Mouse (Mus musculus) forebrain, postnatal 0 days (tissue): ENCODE measurements around the gene Pde4d. TPM values are rescaled to one million over a fixed set of nuclear protein-coding genes. Genes with fewer than 3 reads are reported as not detected.

Experiments used
- ATAC-seq: fragments of 200-750 bp; cut with Nextera tagmentation; 2 replicates; pipeline ENCODE4 v1.8.0; 2017; ENCODE audit warnings: mild to moderate bottlenecking, moderate library complexity
- DNase-seq: peaks from one replicate; pipeline ENCODE4 v3.0.0-alpha.2; 2015
- H3K27ac ChIP-seq: fragments of 300-500 bp; sonication (generic); 2 replicates; pipeline ENCODE4 v1.5.1; 2014; ENCODE audit warnings: low read depth, mild to moderate bottlenecking, antibody characterized with exemption, low read length, moderate library complexity, mixed read lengths
- H3K27me3 ChIP-seq: fragments of 300-500 bp; sonication (generic); 2 replicates; pipeline ENCODE4 v1.6.1; 2014; ENCODE audit warnings: mild to moderate bottlenecking, low read length, mixed read lengths; ENCODE audit not compliant: insufficient read depth
- H3K36me3 ChIP-seq: fragments of 300-500 bp; sonication (generic); 2 replicates; pipeline ENCODE4 v1.6.1; 2014; ENCODE audit warnings: mild to moderate bottlenecking, moderate library complexity; ENCODE audit not compliant: insufficient read depth
- H3K4me1 ChIP-seq: fragments of 300-500 bp; sonication (generic); 2 replicates; pipeline ENCODE4 v1.6.1; 2014; ENCODE audit warnings: antibody characterized with exemption; ENCODE audit not compliant: insufficient read depth
- H3K4me2 ChIP-seq: fragments of 300-500 bp; sonication (generic); 2 replicates; pipeline ENCODE4 v1.6.1; 2014; ENCODE audit warnings: low read depth, mild to moderate bottlenecking, moderate library complexity
- H3K4me3 ChIP-seq: fragments of 300-500 bp; sonication (generic); 2 replicates; pipeline ENCODE4 v1.5.1; 2014; ENCODE audit warnings: low read depth, low read length, mixed read lengths
- H3K9ac ChIP-seq: fragments of 300-500 bp; sonication (generic); 2 replicates; pipeline ENCODE4 v1.6.1; 2014; ENCODE audit warnings: mild to moderate bottlenecking
- H3K9me3 ChIP-seq: fragments of 300-500 bp; sonication (generic); 2 replicates; pipeline ENCODE4 v1.6.1; 2016; ENCODE audit warnings: low read length
- CTCF ChIP-seq: sonication (generic); IDR thresholded peaks from 2 replicates; pipeline ENCODE4 v1.5.1; 2016; ENCODE audit warnings: antibody characterized with exemption, control low read depth, low read depth
- WGBS: fragments of 180-500 bp; shearing (Covaris S2); extraction: QIAGEN DNeasy Blood & Tissue Kit; methylation state at CpG from one replicate; pipeline ENCODE4 v1.1.7; 2014; 5-methylcytosine and 5-hydroxymethylcytosine counted together
- microRNA counts: library from miRNA; unstranded; fragments of <30 nt; microRNA quantifications from one replicate; lab custom pipeline; 2015
- microRNA-seq, 2 experiments: library from miRNA; unstranded; fragments of <30 nt; microRNA quantifications; one replicate each; pipeline ENCODE4; 2016
- polyA plus RNA-seq: library from polyadenylated mRNA; unstranded; fragments of >200 nt; fragmentation: Nextera tagmentation; extraction: Ambion mirVana; gene quantifications from 2 replicates; pipeline ENCODE4 v1.2.1, GENCODE M21; 2015
- total RNA-seq: library from RNA; depleted of rRNA; stranded (reverse); fragments of >200 nt; gene quantifications from 2 replicates; pipeline ENCODE4 v1.2.3, GENCODE M21; 2014; rRNA removed

The Pde4d gene
- total and polyA plus RNA-seq, 2 experiments from 2014 or later = 13.2 to 78.8 TPM

- DNase-seq (no peak), ATAC-seq (no peak)
- Histone ChIP-seq H3K4me1 (peaks cover 9% of the 10 kb centered on the region; the same call in 1 of the 2 replicates), H3K4me3 (no peak overlapping the region), H3K4me2 (no peak overlapping the region), H3K27ac (no peak overlapping the region), H3K9me3 (no peaks in the 10 kb centered on the region), H3K27me3 (no peaks in the 10 kb centered on the region), H3K9ac (no peak overlapping the region), H3K36me3 (no peaks in the 10 kb centered on the region)
- WGBS = 81% methylated on average over 5 of the region's 5 CpGs
- no peak for TF ChIP-seq CTCF
Observed at GRCm38 (mm10) chr13:109985411-109985810, 1535.7 kb downstream of the Pde4d start.

- no peaks in the 10 kb centered on the region for H3K36me3 ChIP-seq
- WGBS = 69% methylated on average over 5 of the region's 5 CpGs
- ATAC-seq = peak; percentile 23; the same call in 1 of the 2 replicates
- H3K9ac ChIP-seq = no peak overlapping the region
- DNase-seq = no peak
- H3K27ac ChIP-seq = no peak overlapping the region
- H3K27me3 ChIP-seq = no peaks in the 10 kb centered on the region
- peaks cover 9% of the 10 kb centered on the region; the same call in 1 of the 2 replicates for H3K4me1 ChIP-seq
- H3K4me2 ChIP-seq = no peak overlapping the region
- no peak for TF ChIP-seq CTCF
- H3K9me3 ChIP-seq = no peaks in the 10 kb centered on the region
- H3K4me3 ChIP-seq = no peak overlapping the region
Observed at GRCm38 (mm10) chr13:109985892-109986291, 1536.1 kb downstream of the Pde4d start.

- Histone ChIP-seq H3K4me2 (no peak overlapping the region), H3K4me3 (no peak overlapping the region), H3K36me3 (no peaks in the 10 kb centered on the region), H3K9ac (no peak overlapping the region), H3K4me1 (0 out of 2 replicates have a peak, but pooled peaks cover 9% of the 10 kb centered on the region), H3K27me3 (no peaks in the 10 kb centered on the region), H3K9me3 (no peaks in the 10 kb centered on the region), H3K27ac (no peak overlapping the region)
- no peak for TF ChIP-seq CTCF
- DNase-seq = peak; percentile 75
- WGBS = 62% methylated on average over 5 of the region's 5 CpGs
- peak; percentile 63; the same call in 1 of the 2 replicates for ATAC-seq
Observed at GRCm38 (mm10) chr13:109992775-109993505, 1543.2 kb downstream of the Pde4d start.

- Histone ChIP-seq H3K36me3 (no peaks in the 10 kb centered on the region), H3K27ac (no peak overlapping the region), H3K4me1 (0 out of 2 replicates have a peak, but pooled peaks cover 9% of the 10 kb centered on the region), H3K4me3 (no peak overlapping the region), H3K9me3 (no peaks in the 10 kb centered on the region), H3K27me3 (no peaks in the 10 kb centered on the region), H3K9ac (no peak overlapping the region), H3K4me2 (no peak overlapping the region)
- ATAC-seq (no peak), DNase-seq (no peak)
- TF ChIP-seq CTCF = no peak
- 76% methylated on average over 3 of the region's 3 CpGs for whole genome bisulfite sequencing
Observed at GRCm38 (mm10) chr13:109994240-109994764, 1544.6 kb downstream of the Pde4d start.

- Histone ChIP-seq H3K9ac (no peak overlapping the region), H3K4me3 (no peak overlapping the region), H3K4me1 (no peaks in the 10 kb centered on the region), H3K4me2 (no peak overlapping the region), H3K36me3 (no peaks in the 10 kb centered on the region), H3K27me3 (no peaks in the 10 kb centered on the region), H3K9me3 (no peaks in the 10 kb centered on the region), H3K27ac (no peak overlapping the region)
- no peak for TF ChIP-seq CTCF
- ATAC-seq (no peak), DNase-seq (no peak)
- 87% methylated on average over 3 of the region's 3 CpGs for WGBS
Observed at GRCm38 (mm10) chr13:110002081-110002480, 1552.3 kb downstream of the Pde4d start.

MicroRNA genes within 50 kb of the gene (microRNA counts, 519-probe panel; counts per million panel counts)
- microRNA mmu-miR-1904 (lab: Ali Mortazavi, UCI) (not detected), microRNA mmu-miR-582-3p (lab: Ali Mortazavi, UCI) (not detected), microRNA mmu-miR-582-5p (lab: Ali Mortazavi, UCI) (3,379 counts per million, percentile 30 among the panel's probes with 10 or more counts)

Small RNA genes within 50 kb of the gene (microRNA-seq; reads per million reads assigned to microRNA genes)
- 0 reads per million in 2 experiments for gene Mir1904
- 23.6 to 55.4 reads per million in 2 experiments for gene Mir582

Other genes with a start within 250 kb of the Pde4d start
- 2.6 TPM in 2 replicates for gene Elovl7, start 235.5 kb upstream of the Pde4d start, total RNA-seq
- gene Elovl7, start 235.5 kb upstream of the Pde4d start, polyA plus RNA-seq = 2.0 and 2.9 TPM in 2 replicates
- 1.8 and 3.1 TPM in 2 replicates for gene Depdc1b, start 133.6 kb upstream of the Pde4d start, total RNA-seq
- 0.50 and 0.51 TPM in 2 replicates for gene Depdc1b, start 133.6 kb upstream of the Pde4d start, polyA plus RNA-seq